Mouse (Mus musculus) forebrain, embryonic 11.5 days (tissue): Measurements from ENCODE around the gene Tubb2b. TPM values are rescaled to one million over a fixed set of nuclear protein-coding genes. Genes with fewer than 3 reads are reported as not detected.

Experiments used
- ATAC-seq: fragments of 200-750 bp; cut with Nextera tagmentation; replicated peaks from 2 replicates; pipeline ENCODE4 v1.8.0; 2017; ENCODE audit warnings: moderate TSS enrichment; ENCODE audit not compliant: low FRiP score
- DNase-seq: peaks from one replicate; pipeline ENCODE4 v3.0.0-alpha.2; 2017; ENCODE audit warnings: low spot score
- H3K27ac ChIP-seq: fragments of 300-500 bp; sonication (generic); 2 replicates; pipeline ENCODE4 v1.5.1; 2014; ENCODE audit warnings: low read depth, low read length
- H3K27me3 ChIP-seq: fragments of 300-500 bp; sonication (generic); 2 replicates; pipeline ENCODE4 v1.6.1; 2014; ENCODE audit warnings: mild to moderate bottlenecking, low read length, mixed read lengths; ENCODE audit not compliant: control insufficient read depth, insufficient read depth
- H3K36me3 ChIP-seq: fragments of 300-500 bp; sonication (generic); 2 replicates; pipeline ENCODE4 v1.6.1; 2014; ENCODE audit warnings: mild to moderate bottlenecking, low read length, moderate library complexity, mixed read lengths; ENCODE audit not compliant: control insufficient read depth, insufficient read depth
- H3K4me1 ChIP-seq: fragments of 300-500 bp; sonication (generic); replicated peaks from 2 replicates; pipeline ENCODE4 v1.6.1; 2014; ENCODE audit warnings: low read length, mixed read lengths; ENCODE audit not compliant: control insufficient read depth, insufficient read depth
- H3K4me2 ChIP-seq: fragments of 300-500 bp; sonication (generic); 2 replicates; pipeline ENCODE4 v1.6.1; 2014; ENCODE audit warnings: low read depth, mild to moderate bottlenecking, low read length, moderate library complexity, mixed read lengths; ENCODE audit not compliant: severe bottlenecking
- H3K4me3 ChIP-seq: fragments of 300-500 bp; sonication (generic); 2 replicates; pipeline ENCODE4 v1.5.1; 2014; ENCODE audit warnings: low read depth, low read length
- H3K9ac ChIP-seq: fragments of 300-500 bp; sonication (generic); 2 replicates; pipeline ENCODE4 v1.6.1; 2014; ENCODE audit warnings: low read length
- H3K9me3 ChIP-seq: fragments of 300-500 bp; sonication (generic); 2 replicates; pipeline ENCODE4 v1.6.1; 2016; ENCODE audit warnings: low read length, mixed read lengths; ENCODE audit not compliant: control insufficient read depth
- WGBS: fragments of 180-500 bp; shearing (Covaris S2); extraction: QIAGEN DNeasy Blood & Tissue Kit; methylation state at CpG from one replicate; pipeline ENCODE4 v1.1.7; 2014; 5-methylcytosine and 5-hydroxymethylcytosine counted together
- polyA plus RNA-seq: library from polyadenylated mRNA; unstranded; fragments of >200 nt; fragmentation: Nextera tagmentation; extraction: Ambion mirVana; gene quantifications from 2 replicates; pipeline ENCODE4 v1.2.1, GENCODE M21; 2014

Tubb2b gene
- polyA plus RNA-seq, result 232 and 287 TPM in 2 replicates

DNA sequence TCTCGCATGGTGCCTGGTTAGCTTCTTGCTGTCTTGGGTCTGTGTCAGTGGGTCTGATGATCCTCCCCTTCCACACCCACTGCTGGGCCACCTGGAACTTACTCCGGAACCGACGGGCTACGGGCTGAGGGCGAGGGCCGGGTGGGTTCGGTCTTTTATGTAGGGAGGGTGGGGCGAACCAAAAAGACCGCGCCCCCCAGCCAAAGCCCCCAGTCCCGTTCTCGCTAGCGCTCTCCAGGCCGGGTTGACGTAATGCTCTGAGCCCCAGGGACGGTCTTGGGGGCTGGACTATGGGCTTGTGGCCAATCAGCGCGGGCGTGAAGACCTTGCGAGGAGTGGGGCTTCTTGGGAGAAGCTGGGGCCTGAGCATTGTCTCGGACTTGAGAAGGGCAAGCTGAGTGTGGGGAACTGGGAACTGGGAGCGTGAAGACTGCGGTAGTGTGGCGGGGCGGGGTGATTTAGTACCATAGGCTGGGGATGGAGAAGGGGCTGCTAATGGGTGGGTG, at the start of gene Tubb2b:
Gene Tubb2b, minus strand, starts transcription at position 241 of the 506 bp plus-strand sequence.
- ATAC-seq (peak; percentile 92), DNase-seq (peak; percentile 97)
- Histone ChIP-seq H3K4me1 (peaks cover 17% of the 10 kb centered on the region), H3K9ac (peak within 1 kb of the TSS; percentile 94), H3K4me2 (peak within 1 kb of the TSS; percentile 80), H3K27me3 (no peaks in the 10 kb centered on the region), H3K27ac (peak within 1 kb of the TSS; percentile 100), H3K36me3 (peaks cover 10% of the 10 kb centered on the region; the same call in 1 of the 2 replicates), H3K4me3 (peak within 1 kb of the TSS; percentile 93), H3K9me3 (no peaks in the 10 kb centered on the region)
- WGBS, result under 1% methylated on average over 26 of the region's 26 CpGs

DNA sequence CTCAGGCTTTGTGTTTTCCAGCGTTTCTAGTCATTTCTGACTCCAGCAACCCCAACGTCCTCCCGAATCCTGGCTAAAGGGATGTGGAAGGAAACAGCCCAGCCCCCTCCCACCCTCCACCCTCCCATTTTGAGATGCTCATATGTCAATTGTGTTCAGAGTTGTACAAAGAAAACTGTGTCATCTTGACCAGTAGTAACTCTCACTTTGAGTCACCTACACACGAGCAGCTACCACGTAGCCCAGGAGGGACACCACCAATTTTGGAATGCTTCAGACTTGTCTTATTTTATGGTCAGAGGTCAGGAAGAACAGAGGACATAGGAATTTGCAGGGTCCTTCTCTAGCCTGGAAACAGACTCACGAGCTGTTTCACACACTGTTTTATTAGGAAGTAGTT, 43.8 kb upstream of the Tubb2b start:
- H3K4me1 ChIP-seq, result no peaks in the 10 kb centered on the region
- DNase-seq (no peak), ATAC-seq (no peak)
- H3K9me3 ChIP-seq, result no peaks in the 10 kb centered on the region
- H3K27me3 ChIP-seq, result no peaks in the 10 kb centered on the region
- H3K27ac ChIP-seq, result no peak overlapping the region
- no peak overlapping the region for H3K4me2 ChIP-seq
- H3K9ac ChIP-seq, result no peak overlapping the region
- H3K36me3 ChIP-seq, result no peaks in the 10 kb centered on the region; the same call in 1 of the 2 replicates
- no peak overlapping the region for H3K4me3 ChIP-seq
- 91% methylated on average over 6 of the region's 6 CpGs for WGBS

DNA sequence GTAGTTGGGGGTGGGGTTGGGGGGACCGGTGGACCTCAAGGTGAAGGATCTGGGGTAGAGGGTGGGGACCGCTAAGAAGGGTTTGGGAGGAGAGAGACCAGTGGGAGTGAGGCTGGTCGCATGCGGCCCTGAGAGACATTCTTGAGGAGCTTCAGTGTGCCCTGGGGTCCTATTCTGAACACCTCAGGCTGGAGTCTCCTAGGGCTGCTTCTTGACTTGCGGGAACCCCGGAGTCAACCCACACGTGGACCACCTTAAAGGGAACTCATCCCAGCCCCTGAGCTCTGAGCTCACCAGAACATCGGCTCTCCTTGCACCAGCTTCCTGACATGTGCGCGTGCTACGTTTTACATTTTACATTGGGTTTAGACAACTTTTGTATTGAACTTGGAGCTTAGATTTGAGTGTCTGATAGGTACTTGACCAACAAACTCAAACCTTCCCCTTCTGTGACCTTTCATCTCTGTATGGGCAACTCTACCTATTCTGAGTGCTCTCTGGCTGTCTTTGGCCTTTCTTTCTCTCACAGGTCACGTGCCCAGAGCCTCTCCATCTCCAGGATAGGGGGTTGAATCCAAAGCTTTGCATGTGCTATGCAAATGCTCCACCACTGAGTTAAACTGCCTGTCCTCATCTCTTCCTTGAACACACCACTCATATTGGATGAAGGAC, 33.2 kb upstream of the Tubb2b start:
- 47% methylated on average over 12 of the region's 12 CpGs for WGBS
- no peaks in the 10 kb centered on the region for H3K27me3 ChIP-seq
- 0 out of 2 replicates have a peak, but pooled peaks cover 2% of the 10 kb centered on the region for H3K9me3 ChIP-seq
- ATAC-seq, result no peak; the same call in 1 of the 2 replicates
- peak overlapping the region; percentile 69 for H3K4me3 ChIP-seq
- peak overlapping the region; percentile 69 for H3K9ac ChIP-seq
- peaks cover 7% of the 10 kb centered on the region; the same call in 1 of the 2 replicates for H3K36me3 ChIP-seq
- H3K4me1 ChIP-seq, result peaks cover 2% of the 10 kb centered on the region; the same call in 1 of the 2 replicates
- H3K4me2 ChIP-seq, result peak overlapping the region; percentile 56
- H3K27ac ChIP-seq, result peak overlapping the region; percentile 84; the same call in 1 of the 2 replicates
- DNase-seq, result no peak

DNA sequence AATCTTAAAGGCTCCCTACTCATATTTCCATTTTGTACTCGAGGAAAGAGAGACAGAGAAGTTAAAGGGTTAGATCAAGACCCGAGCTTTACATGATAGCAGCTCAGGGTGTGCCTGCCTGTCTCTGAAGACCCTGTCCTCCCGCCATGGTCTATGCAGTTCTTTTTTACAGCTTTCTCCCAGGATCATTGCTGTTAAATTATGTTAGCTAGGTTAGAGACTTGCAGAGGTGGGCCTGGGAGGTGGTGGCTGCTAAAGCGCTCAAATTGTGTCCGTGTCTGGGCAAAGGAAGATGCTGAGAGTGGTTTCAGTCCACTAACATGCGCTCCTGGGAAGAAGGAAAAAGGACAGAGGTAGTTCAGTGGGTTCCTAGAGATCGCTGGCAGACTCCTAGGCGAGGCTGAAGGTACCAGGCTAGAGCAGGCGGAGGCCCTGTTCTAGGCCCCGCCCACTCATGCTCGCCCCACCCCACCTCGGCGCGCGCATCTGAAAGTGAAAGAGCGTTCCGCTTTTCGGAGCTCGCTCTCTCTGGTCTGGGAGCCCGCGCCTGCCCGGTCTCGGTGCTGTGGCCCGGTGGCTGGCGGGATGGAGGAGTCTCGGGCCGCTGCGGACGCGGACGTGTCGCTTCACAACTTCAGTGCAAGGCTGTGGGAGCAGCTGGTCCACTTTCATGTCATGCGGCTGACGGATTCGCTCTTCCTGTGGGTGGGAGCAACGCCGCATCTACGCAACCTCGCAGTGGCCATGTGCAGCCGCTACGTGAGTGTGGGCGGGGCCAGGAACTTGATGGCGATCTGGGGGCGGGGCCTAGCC, 32.4 kb upstream of the Tubb2b start, which contains the start of gene Psmg4:
Gene Psmg4, plus strand, starts transcription at position 474 of the 813 bp plus-strand sequence.
- peak within 1 kb of the TSS; percentile 69 for H3K4me3 ChIP-seq
- no peaks in the 10 kb centered on the region for H3K27me3 ChIP-seq
- H3K4me2 ChIP-seq, result peak within 1 kb of the TSS; percentile 56
- peak within 1 kb of the TSS; percentile 69 for H3K9ac ChIP-seq
- H3K36me3 ChIP-seq, result peaks cover 7% of the 10 kb centered on the region; the same call in 1 of the 2 replicates
- ATAC-seq, result peak; percentile 95
- 3% methylated on average over 44 of the region's 44 CpGs for WGBS
- peaks cover 2% of the 10 kb centered on the region; the same call in 1 of the 2 replicates for H3K4me1 ChIP-seq
- DNase-seq, result peak; percentile 95
- 0 out of 2 replicates have a peak, but pooled peaks cover 2% of the 10 kb centered on the region for H3K9me3 ChIP-seq
- peak within 1 kb of the TSS; percentile 84 for H3K27ac ChIP-seq

DNA sequence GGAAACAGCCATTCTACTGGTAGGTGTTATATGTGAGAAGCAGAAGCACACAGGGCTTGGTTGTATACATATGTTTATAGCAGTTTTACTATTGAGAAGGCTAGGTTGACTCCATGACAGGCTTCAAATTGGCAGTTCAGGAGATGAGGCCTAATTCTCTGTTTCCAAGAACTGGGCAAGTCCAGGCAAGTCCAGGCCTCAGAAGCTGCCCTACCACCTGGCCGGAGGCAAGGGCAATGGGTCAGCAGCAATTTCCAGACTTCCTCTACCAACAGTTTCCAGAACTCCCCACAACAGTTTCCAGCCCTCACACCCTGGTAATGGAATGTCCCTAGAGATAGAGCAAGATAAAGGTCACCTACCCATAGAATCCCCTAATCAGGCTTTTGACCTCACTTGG, 29.7 kb upstream of the Tubb2b start:
- no peaks in the 10 kb centered on the region for H3K36me3 ChIP-seq
- no peak overlapping the region for H3K27ac ChIP-seq
- no peak overlapping the region for H3K4me3 ChIP-seq
- no peaks in the 10 kb centered on the region for H3K27me3 ChIP-seq
- WGBS, result 95% methylated on average over 1 of the region's 1 CpGs
- peaks cover 2% of the 10 kb centered on the region; the same call in 1 of the 2 replicates for H3K4me1 ChIP-seq
- no peaks in the 10 kb centered on the region for H3K9me3 ChIP-seq
- ATAC-seq (no peak), DNase-seq (peak; percentile 19)
- H3K4me2 ChIP-seq, result no peak overlapping the region
- no peak overlapping the region for H3K9ac ChIP-seq

DNA sequence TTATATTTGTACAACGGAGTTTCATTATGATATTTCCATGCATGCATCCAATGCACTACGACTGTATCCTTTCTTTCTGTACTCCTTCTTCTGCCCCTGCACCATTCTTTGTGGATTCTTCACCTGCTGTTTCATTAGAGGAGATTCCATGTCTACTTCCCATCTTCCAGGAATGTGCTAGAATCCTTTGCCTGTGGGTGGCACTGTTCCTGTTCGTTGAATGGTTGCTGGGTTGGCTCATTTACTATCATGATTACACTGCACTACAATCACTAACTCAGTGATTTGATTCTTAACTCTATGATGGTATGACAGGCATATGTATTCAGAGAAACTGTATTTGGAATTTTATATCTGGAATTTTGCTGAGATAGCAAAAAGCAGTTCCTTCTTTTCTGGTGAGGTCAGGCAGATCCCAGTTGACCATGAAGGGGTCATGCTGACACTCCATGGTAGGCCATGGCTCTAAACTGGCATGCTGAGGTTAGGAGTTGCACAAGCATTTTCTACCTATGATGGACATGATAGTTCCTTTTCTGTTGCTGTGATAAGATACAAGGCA, 27.4 kb upstream of the Tubb2b start:
- ATAC-seq (no peak), DNase-seq (no peak)
- Histone ChIP-seq H3K27me3 (no peaks in the 10 kb centered on the region), H3K4me3 (no peak overlapping the region), H3K9me3 (no peaks in the 10 kb centered on the region), H3K4me1 (peaks cover 8% of the 10 kb centered on the region; the same call in 1 of the 2 replicates), H3K27ac (no peak overlapping the region), H3K9ac (no peak overlapping the region), H3K36me3 (no peaks in the 10 kb centered on the region), H3K4me2 (no peak overlapping the region)
- WGBS, result 87% methylated on average over 3 of the region's 3 CpGs

DNA sequence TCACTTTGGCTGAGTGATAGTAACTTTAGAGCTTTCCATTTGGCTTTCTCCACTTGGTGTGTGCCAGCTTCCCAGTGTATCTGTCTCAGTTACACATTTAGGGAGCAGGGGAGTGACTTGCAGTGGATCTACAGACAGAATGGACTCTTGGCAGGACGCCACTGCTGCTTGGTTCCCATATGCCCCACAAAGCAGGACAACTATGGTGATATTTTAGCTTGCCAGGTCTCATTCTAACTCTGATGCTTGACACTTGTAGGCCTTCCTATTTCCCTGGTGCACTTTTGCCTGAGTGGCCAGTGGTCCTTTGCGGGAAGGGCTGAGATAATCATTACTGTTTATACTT, 26.5 kb upstream of the Tubb2b start:
- no peaks in the 10 kb centered on the region for H3K27me3 ChIP-seq
- H3K36me3 ChIP-seq, result no peaks in the 10 kb centered on the region
- no peak overlapping the region for H3K4me2 ChIP-seq
- no peak for DNase-seq
- no peak overlapping the region for H3K4me3 ChIP-seq
- no peak for ATAC-seq
- H3K9ac ChIP-seq, result no peak overlapping the region
- H3K27ac ChIP-seq, result no peak overlapping the region
- WGBS, result 85% methylated on average over 2 of the region's 2 CpGs
- no peaks in the 10 kb centered on the region for H3K9me3 ChIP-seq
- H3K4me1 ChIP-seq, result peaks cover 6% of the 10 kb centered on the region; the same call in 1 of the 2 replicates

DNA sequence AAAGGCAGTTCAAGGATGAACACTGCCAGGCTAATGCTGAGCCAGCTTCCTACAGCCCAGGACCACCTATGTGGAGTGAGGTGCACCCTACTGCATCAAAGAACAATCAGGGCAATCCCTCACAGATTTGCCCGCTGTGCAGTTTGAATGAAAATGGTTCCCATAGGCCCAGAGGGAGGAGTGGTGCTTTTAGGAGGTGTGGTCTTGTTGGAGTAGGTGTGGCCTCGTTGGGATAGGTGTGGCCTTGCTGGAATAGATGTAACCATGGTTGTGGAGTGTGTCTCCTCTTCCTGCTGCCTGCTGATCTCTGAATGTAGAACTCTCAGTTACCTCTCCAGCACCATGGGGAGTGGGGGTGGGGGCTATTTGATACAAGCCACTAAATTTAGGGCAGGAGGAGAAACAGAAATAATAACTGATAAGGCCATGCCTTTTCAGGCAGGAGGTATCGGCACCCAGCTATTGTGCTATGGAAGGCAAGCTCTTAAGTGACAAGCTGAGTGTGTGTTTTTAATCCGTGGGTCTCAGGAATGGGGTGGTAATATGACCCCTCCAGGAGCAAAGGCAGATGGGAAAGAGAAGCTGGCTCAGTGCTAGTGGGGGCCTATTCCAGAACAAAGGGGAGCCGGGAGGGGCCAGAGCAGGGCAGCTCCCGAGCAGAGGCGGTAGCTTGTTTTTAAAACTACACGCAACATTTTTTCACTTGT, 26.0 kb upstream of the Tubb2b start:
- Histone ChIP-seq H3K4me3 (no peak overlapping the region), H3K9ac (no peak overlapping the region), H3K9me3 (no peaks in the 10 kb centered on the region), H3K27ac (no peak overlapping the region), H3K4me2 (no peak overlapping the region), H3K4me1 (peaks cover 6% of the 10 kb centered on the region; the same call in 1 of the 2 replicates), H3K36me3 (no peaks in the 10 kb centered on the region), H3K27me3 (no peaks in the 10 kb centered on the region)
- ATAC-seq (no peak), DNase-seq (no peak)
- WGBS, result 70% methylated on average over 8 of the region's 8 CpGs
